Mouse (Mus musculus): ENCODE data around the gene Kbtbd7. TPM values are rescaled to one million over a fixed set of nuclear protein-coding genes. Genes with fewer than 3 reads are reported as not detected.

Kbtbd7 gene
- polyA plus RNA-seq (2015; fragmentation: Nextera tagmentation; extraction: Ambion mirVana) = 7.2 and 8.6 TPM in 2 replicates

DNA sequence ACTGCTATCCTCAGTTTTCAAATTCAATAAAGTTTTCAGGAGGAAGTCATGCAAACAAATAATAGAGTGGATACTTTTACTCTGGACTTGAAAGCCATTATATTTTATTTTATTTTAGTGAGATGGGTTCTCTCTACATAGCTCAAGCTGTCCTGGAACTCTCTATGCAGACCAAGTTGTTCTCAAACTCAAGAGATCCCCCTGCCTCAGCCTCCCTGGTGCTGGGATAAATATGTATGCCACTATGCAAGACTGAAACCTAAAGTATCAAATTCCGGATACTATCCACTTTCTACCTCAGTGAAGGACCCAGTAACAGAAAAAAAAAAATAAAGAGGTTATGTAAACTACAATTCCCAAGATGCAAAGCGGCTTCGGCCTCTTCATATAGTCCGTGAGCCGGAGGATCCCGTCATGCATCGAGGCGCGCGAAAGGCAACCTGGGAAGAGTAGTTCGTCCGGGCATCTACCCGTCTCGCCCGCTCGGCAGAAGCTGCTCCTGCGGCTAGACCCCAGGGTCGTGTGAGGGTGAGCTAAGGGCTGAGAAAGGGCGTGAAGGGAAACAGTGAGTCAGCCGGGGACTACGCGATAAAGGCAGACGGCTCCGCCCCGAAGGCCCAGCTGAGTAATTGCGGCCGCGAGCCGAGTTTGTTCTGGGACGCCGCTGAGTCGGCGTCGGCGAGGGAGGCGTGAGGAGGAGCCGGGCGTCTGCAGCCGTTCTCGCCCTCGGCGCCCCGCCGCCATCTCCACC lies at the start of gene Kbtbd7:
TSS of gene Kbtbd7 (plus strand) at position 533 of the 751 bp plus-strand sequence.
- Histone ChIP-seq H3K9ac (peak within 1 kb of the TSS; percentile 55), H3K4me2 (peak within 1 kb of the TSS; percentile 63), H3K9me3 (replicated peaks) (peaks cover 4% of the 10 kb centered on the region; the same call in 1 of the 2 replicates), H3K27ac (peak within 1 kb of the TSS; percentile 92), H3K4me1 (replicated peaks) (peaks cover 2% of the 10 kb centered on the region; the same call in 1 of the 2 replicates), H3K4me3 (peak within 1 kb of the TSS; percentile 52), H3K36me3 (peaks cover 13% of the 10 kb centered on the region), H3K27me3 (no peaks in the 10 kb centered on the region)
- WGBS = 1% methylated on average over 29 of the region's 44 CpGs
- ATAC-seq (replicated peaks; ENCODE audit: insufficient number of reproducible peaks, insufficient read depth, low FRiP score, low read depth) = peak; percentile 100

DNA sequence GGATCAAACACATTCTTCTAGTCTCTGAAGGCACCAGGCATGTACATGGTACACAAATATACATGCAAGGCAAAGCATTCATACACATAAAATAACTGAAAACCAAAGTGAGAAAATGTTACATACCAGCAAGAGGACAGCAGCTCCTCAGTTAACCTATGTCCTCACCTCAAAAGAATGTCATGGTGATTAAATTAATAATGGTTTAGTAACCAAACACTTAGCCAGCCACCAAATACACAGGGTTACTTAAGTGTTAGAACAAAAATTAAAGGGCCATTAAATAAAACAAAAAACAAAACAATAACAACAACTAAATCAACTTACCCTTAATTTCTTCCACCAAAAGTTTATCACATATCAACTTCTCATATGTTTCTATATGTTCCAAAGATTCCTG lies 49.3 kb upstream of the Kbtbd7 start:
- no peak overlapping the region for H3K9ac ChIP-seq
- no peaks in the 10 kb centered on the region for H3K9me3 ChIP-seq (replicated peaks)
- no peaks in the 10 kb centered on the region for H3K27me3 ChIP-seq
- H3K36me3 ChIP-seq = peaks cover 14% of the 10 kb centered on the region; the same call in 1 of the 2 replicates
- no peak for ATAC-seq (replicated peaks; ENCODE audit: insufficient number of reproducible peaks, insufficient read depth, low FRiP score, low read depth)
- no peak overlapping the region for H3K27ac ChIP-seq
- H3K4me2 ChIP-seq = no peak overlapping the region
- no peak overlapping the region for H3K4me3 ChIP-seq
- no peaks in the 10 kb centered on the region for H3K4me1 ChIP-seq (replicated peaks)

DNA sequence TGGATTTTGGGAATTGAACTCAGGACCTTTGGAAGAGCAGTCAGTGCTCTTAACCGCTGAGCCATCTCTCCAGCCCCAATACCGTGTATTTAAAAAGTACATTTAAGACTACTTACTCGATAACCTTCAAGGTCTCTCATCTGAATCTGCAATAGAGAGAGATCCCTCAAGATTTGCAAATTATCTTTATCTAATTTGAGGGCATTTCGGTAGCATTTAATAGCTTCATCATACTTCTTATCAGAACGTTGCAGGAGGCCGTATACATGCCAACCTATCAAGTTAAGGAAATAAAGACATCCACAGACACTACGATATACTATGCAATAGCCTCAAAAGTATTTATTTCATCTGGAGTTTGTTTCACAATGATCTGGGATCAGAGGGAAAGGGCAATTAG lies 43.2 kb upstream of the Kbtbd7 start:
- no peaks in the 10 kb centered on the region for H3K4me1 ChIP-seq (replicated peaks)
- ATAC-seq (replicated peaks; ENCODE audit: insufficient number of reproducible peaks, insufficient read depth, low FRiP score, low read depth) = no peak
- no peaks in the 10 kb centered on the region for H3K9me3 ChIP-seq (replicated peaks)
- H3K27me3 ChIP-seq = no peaks in the 10 kb centered on the region
- no peak overlapping the region for H3K4me3 ChIP-seq
- H3K27ac ChIP-seq = no peak overlapping the region
- H3K4me2 ChIP-seq = no peak overlapping the region
- H3K36me3 ChIP-seq = peaks cover 16% of the 10 kb centered on the region; the same call in 1 of the 2 replicates
- 90% methylated on average over 7 of the region's 7 CpGs for WGBS
- H3K9ac ChIP-seq = no peak overlapping the region

DNA sequence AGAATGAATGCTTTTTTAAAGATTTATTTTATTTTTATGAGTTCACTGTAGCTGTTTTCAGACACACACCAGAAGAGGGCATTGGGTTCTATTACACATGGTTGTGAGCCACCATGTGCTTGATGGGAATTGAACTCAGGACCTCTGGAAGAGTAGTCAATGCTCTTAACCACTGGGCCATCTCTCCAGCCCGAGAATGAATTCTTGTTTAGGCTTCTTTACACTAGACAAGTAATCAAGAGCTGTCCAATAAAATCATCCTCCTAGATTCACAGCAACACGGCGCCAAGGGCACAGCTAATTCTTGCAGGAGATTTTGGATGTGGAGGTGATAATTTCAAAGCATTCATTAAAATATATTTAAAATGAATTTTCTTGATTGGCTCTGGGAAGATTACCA lies 38.0 kb upstream of the Kbtbd7 start:
- 93% methylated on average over 3 of the region's 3 CpGs for WGBS
- no peaks in the 10 kb centered on the region for H3K9me3 ChIP-seq (replicated peaks)
- H3K27ac ChIP-seq = no peak overlapping the region
- no peak for ATAC-seq (replicated peaks; ENCODE audit: insufficient number of reproducible peaks, insufficient read depth, low FRiP score, low read depth)
- H3K36me3 ChIP-seq = peaks cover 8% of the 10 kb centered on the region; the same call in 1 of the 2 replicates
- no peak overlapping the region for H3K4me3 ChIP-seq
- H3K27me3 ChIP-seq = no peaks in the 10 kb centered on the region
- H3K4me1 ChIP-seq (replicated peaks) = peaks cover 7% of the 10 kb centered on the region
- no peak overlapping the region for H3K9ac ChIP-seq
- H3K4me2 ChIP-seq = no peak overlapping the region; the same call in 1 of the 2 replicates

DNA sequence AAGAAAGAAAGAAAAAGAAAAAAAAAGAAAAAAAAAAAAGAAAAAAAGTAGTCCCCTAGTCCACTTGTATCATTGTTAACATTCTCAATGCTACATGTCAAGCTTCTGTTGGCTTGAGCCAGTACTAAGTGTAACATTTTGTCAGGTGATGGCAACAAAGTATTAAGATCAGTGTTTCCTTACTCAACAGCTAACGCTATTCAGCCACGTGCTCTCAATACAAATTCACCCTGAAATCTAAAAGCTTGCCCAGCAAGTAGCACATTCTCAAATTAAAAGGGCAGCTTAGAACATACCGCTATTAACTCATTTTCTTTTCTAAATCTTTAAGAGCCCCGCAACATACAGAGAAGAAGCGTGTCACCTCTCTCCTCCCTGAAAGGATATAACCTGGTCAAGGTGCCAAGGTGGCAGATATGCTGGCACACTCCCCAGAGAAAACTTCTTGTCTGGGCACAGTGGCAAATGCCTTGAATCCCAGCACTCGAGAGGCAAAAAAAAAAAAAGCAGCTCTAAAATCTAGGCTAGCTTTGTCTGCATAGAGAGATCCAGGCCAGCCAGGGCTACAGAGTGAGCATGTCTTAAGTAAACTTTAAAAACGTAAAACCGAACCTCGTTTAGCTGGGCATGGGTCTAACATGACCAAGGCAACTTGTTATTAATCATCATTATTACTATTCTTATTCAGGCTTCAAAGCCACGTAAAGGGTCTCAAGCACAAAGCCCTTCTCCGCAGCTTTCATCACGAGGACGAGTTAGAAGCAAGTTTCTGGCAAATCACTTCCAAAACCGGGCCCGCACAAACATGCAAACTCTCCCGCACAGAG lies 36.7 kb upstream of the Kbtbd7 start:
- H3K9ac ChIP-seq = peak overlapping the region; percentile 94
- H3K9me3 ChIP-seq (replicated peaks) = no peaks in the 10 kb centered on the region
- H3K27me3 ChIP-seq = no peaks in the 10 kb centered on the region
- peaks cover 7% of the 10 kb centered on the region for H3K4me1 ChIP-seq (replicated peaks)
- peak overlapping the region; percentile 90 for H3K4me3 ChIP-seq
- peak overlapping the region; percentile 99 for H3K27ac ChIP-seq
- peaks cover 8% of the 10 kb centered on the region; the same call in 1 of the 2 replicates for H3K36me3 ChIP-seq
- peak overlapping the region; percentile 73 for H3K4me2 ChIP-seq
- WGBS = 1% methylated on average over 16 of the region's 16 CpGs
- ATAC-seq (replicated peaks; ENCODE audit: insufficient number of reproducible peaks, insufficient read depth, low FRiP score, low read depth) = no peak

DNA sequence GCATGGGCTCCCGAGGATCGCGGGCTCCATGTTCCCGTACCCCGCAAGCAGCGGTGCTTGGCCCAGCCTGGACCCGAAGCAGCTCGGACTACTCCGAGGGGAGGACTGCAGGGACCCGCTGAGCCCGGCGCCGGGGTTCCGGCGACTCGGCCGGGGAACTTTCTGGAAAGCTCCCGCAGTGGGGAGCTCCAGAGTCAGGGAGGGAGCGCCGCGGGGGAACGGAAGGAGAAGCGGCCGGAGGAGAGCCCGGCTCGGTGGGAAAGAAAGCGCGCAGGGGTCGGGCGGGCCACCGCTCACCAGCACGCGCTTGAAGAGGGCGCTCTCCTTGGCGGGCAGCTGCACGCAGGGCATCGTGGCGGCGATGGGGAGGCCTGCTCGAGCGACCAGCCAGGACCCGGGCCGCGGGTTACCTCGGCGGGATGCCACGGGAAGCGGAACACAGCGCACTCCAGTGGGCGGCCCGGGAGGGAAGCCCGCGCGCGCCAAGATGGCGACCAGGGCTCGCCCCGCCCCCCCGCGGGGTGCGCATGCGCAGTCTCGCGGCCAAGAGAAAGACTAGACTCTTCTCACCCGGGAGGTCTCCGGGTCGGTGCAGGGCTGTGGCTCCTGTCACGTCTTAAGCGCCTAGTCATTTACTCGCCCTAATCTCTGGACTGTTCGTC lies 35.9 kb upstream of the Kbtbd7 start, which contains the start of gene Naa16:
TSS of gene Naa16 (minus strand) at position 514 of the 662 bp plus-strand sequence.
- WGBS = under 1% methylated on average over 71 of the region's 71 CpGs
- ATAC-seq (replicated peaks; ENCODE audit: insufficient number of reproducible peaks, insufficient read depth, low FRiP score, low read depth) = peak; percentile 96
- H3K36me3 ChIP-seq = peaks cover 8% of the 10 kb centered on the region; the same call in 1 of the 2 replicates

DNA sequence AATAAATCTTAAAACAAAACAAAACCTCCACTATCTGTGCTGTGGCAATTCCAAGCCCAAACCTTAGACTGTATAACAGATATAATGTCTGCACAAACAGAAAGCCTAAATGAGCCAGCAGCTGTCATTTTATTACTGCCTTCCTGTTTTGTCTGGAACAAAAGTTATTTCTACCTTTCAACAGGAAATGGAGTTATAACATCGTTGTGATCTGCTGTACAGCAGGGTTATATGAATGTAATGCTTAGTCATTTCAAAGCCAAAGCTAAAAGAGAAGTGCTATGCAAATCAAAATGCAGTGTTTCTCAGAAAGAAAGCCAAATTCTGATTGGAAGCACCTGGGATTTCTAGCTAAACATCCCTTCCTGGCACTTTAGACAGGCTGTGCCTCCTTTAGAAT lies 33.0 kb upstream of the Kbtbd7 start:
- Histone ChIP-seq H3K4me2 (no peak overlapping the region), H3K36me3 (no peaks in the 10 kb centered on the region), H3K4me3 (no peak overlapping the region), H3K27me3 (no peaks in the 10 kb centered on the region), H3K4me1 (replicated peaks) (peaks cover 7% of the 10 kb centered on the region), H3K27ac (no peak overlapping the region), H3K9me3 (replicated peaks) (no peaks in the 10 kb centered on the region), H3K9ac (no peak overlapping the region)
- ATAC-seq (replicated peaks; ENCODE audit: insufficient number of reproducible peaks, insufficient read depth, low FRiP score, low read depth) = no peak
- WGBS = 38% methylated on average over 1 of the region's 1 CpGs

More for the DNA sequence above, 35.9 kb upstream of the Kbtbd7 start, which contains the start of gene Naa16:
- peaks cover 7% of the 10 kb centered on the region for H3K4me1 ChIP-seq (replicated peaks)
- H3K9me3 ChIP-seq (replicated peaks) = no peaks in the 10 kb centered on the region
- peak within 1 kb of the TSS; percentile 94 for H3K9ac ChIP-seq
- H3K27ac ChIP-seq = peak within 1 kb of the TSS; percentile 99
- H3K4me2 ChIP-seq = peak within 1 kb of the TSS; percentile 73
- H3K4me3 ChIP-seq = peak within 1 kb of the TSS; percentile 90
- no peaks in the 10 kb centered on the region for H3K27me3 ChIP-seq

DNA sequence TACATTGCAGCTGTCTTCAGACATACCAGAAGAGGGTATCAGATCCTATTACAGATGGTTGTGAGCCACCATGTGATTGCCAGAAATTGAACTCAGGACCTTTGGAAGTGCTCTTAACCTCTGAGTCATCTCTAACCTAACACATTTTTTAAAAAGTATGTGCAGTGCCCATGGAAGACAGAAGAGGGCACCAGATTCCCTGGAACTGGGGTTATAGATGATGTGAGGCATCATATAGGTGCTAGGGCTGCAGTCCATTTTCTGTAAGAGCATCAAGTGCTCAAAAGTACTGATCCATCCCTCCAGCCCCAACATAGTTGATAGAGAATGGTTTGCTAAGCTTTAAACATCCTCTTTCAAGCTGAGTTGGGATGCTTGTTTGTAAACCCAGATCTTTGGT lies 31.7 kb upstream of the Kbtbd7 start:
- no peak for ATAC-seq (replicated peaks; ENCODE audit: insufficient number of reproducible peaks, insufficient read depth, low FRiP score, low read depth)
- Histone ChIP-seq H3K9ac (no peak overlapping the region), H3K4me1 (replicated peaks) (no peaks in the 10 kb centered on the region; the same call in 1 of the 2 replicates), H3K9me3 (replicated peaks) (no peaks in the 10 kb centered on the region), H3K27me3 (no peaks in the 10 kb centered on the region), H3K4me2 (no peak overlapping the region), H3K27ac (no peak overlapping the region), H3K36me3 (no peaks in the 10 kb centered on the region), H3K4me3 (no peak overlapping the region)

DNA sequence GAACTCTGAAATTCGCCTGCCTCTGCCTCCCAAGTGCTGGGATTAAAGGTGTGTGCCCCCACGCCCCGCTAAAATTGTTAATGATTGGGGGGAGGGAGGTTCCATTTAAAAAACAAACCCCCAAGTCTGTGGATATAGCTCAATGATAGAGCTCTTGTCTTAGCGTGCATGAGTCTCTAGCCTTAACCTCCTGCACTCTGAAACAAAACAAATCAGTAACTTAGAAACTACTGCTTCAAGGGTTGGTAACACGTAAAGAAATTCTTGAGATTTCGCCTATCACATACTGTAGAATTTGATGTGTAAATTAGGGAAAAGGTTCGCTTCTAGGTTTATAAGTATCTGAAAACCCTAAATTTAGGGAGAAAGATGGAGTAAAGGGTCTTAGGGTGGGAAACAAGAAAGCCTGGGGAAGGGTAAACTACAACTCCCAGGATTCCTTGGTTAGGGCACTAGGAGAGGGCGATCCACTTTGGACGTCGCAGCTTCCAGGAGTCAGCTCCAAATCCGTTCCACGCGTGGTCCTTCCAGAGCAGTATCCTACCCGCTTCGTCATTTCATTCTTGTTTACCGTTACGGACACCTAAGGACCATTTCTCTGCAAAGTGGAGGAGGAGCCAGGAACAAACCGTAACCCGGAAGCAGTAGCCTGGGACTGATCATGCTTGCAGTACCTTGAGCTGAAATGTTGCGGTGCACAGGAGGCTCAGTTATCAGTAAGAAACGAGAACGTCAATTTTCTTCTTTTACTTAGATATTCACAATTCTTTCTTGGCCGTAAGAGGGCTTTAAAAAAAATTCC lies 28.8 kb upstream of the Kbtbd7 start, which contains the start of gene Mtrf1:
TSS of gene Mtrf1 (plus strand) at position 452 of the 802 bp plus-strand sequence.
- 0 out of 2 replicates have a peak, but pooled peaks have one; percentile 43 for ATAC-seq (replicated peaks; ENCODE audit: insufficient number of reproducible peaks, insufficient read depth, low FRiP score, low read depth)
- H3K9ac ChIP-seq = peak within 1 kb of the TSS; percentile 63
- H3K4me3 ChIP-seq = peak within 1 kb of the TSS; percentile 66
- no peaks in the 10 kb centered on the region for H3K27me3 ChIP-seq
- no peaks in the 10 kb centered on the region; the same call in 1 of the 2 replicates for H3K4me1 ChIP-seq (replicated peaks)
- peaks cover 9% of the 10 kb centered on the region; the same call in 1 of the 2 replicates for H3K36me3 ChIP-seq
- WGBS = 18% methylated on average over 23 of the region's 23 CpGs
- H3K9me3 ChIP-seq (replicated peaks) = no peaks in the 10 kb centered on the region
- H3K27ac ChIP-seq = peak within 1 kb of the TSS; percentile 87
- peak within 1 kb of the TSS; percentile 54 for H3K4me2 ChIP-seq

DNA sequence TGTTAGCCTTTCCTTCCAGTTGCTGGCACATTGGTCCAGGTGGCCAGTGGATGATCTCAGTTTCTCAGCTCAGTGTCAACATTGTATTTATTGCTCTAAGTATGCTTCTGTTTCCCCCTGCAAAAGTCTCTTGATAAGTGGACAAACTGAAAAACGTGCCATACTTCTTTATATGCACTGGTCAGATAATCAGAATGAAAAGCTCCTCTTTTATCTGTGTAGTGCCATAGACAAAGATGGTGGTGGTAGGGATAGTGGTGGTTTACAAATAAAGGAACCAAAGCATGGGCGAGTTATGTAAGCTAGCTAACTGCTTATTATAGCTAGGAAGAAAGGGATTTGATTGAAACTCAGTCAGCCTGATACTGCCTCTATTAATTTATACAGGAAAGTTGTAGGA lies 18.7 kb upstream of the Kbtbd7 start:
- Histone ChIP-seq H3K36me3 (peaks cover 28% of the 10 kb centered on the region), H3K4me2 (no peak overlapping the region), H3K27me3 (no peaks in the 10 kb centered on the region), H3K4me1 (replicated peaks) (no peaks in the 10 kb centered on the region), H3K9me3 (replicated peaks) (no peaks in the 10 kb centered on the region), H3K4me3 (no peak overlapping the region), H3K9ac (no peak overlapping the region), H3K27ac (no peak overlapping the region)
- 70% methylated on average over 2 of the region's 2 CpGs for WGBS
- ATAC-seq (replicated peaks; ENCODE audit: insufficient number of reproducible peaks, insufficient read depth, low FRiP score, low read depth) = no peak

Data from heart, embryonic 15.5 days (tissue).